Mouse (Mus musculus): ENCODE data around the gene Tmem207. TPM values are rescaled to one million over a fixed set of nuclear protein-coding genes. Genes with fewer than 3 reads are reported as not detected.
A peak's percentile ranks its signal among the peaks of the same experiment; 100 is the strongest.

Tmem207 gene
- 0.08 TPM in 1 of 2 replicates, not detected in the other for polyA plus RNA-seq (2014; fragmentation: Nextera tagmentation; extraction: Ambion mirVana)

GRCm38 (mm10) chr16:26526669-26527068, at the start of gene Tmem207:
Tmem207 (minus strand) TSS chr16:26526769.
- ATAC-seq (ENCODE audit: low FRiP score) (no peak), DNase-seq (ENCODE audit: low spot score) (no peak)
- no peak within 1 kb of the TSS for H3K9ac ChIP-seq
- no peak within 1 kb of the TSS for H3K4me3 ChIP-seq (replicated peaks; ENCODE audit: low read length)
- H3K4me2 ChIP-seq (replicated peaks), result no peak within 1 kb of the TSS
- no peaks in the 10 kb centered on the region for H3K36me3 ChIP-seq (replicated peaks; ENCODE audit: control insufficient read depth, insufficient read depth)
- no peaks in the 10 kb centered on the region for H3K9me3 ChIP-seq (ENCODE audit: control insufficient read depth, low read length)
- H3K4me1 ChIP-seq (replicated peaks; ENCODE audit: control insufficient read depth, insufficient read depth, low read length), result peaks cover 7% of the 10 kb centered on the region
- H3K27me3 ChIP-seq (ENCODE audit: control insufficient read depth, insufficient read depth, low read length), result no peaks in the 10 kb centered on the region
- no peak within 1 kb of the TSS for H3K27ac ChIP-seq
- WGBS, result 78% methylated on average over 4 of the region's 4 CpGs

GRCm38 (mm10) chr16:26574173-26574572, 47.6 kb upstream of the Tmem207 start:
- Histone ChIP-seq H3K9ac (no peak overlapping the region), H3K4me1 (replicated peaks; ENCODE audit: control insufficient read depth, insufficient read depth, low read length) (no peaks in the 10 kb centered on the region), H3K9me3 (ENCODE audit: control insufficient read depth, low read length) (no peaks in the 10 kb centered on the region), H3K27me3 (ENCODE audit: control insufficient read depth, insufficient read depth, low read length) (no peaks in the 10 kb centered on the region), H3K4me3 (replicated peaks; ENCODE audit: low read length) (no peak overlapping the region), H3K4me2 (replicated peaks) (no peak overlapping the region), H3K36me3 (replicated peaks; ENCODE audit: control insufficient read depth, insufficient read depth) (no peaks in the 10 kb centered on the region), H3K27ac (no peak overlapping the region)
- 92% methylated on average over 5 of the region's 5 CpGs for WGBS
- no peak for DNase-seq (ENCODE audit: low spot score)
- ATAC-seq (ENCODE audit: low FRiP score), result no peak

GRCm38 (mm10) chr16:26571836-26572235, 45.3 kb upstream of the Tmem207 start:
- no peak for DNase-seq (ENCODE audit: low spot score)
- no peak for ATAC-seq (ENCODE audit: low FRiP score)
- Histone ChIP-seq H3K9ac (no peak overlapping the region), H3K9me3 (ENCODE audit: control insufficient read depth, low read length) (no peaks in the 10 kb centered on the region), H3K4me3 (replicated peaks; ENCODE audit: low read length) (no peak overlapping the region), H3K27ac (no peak overlapping the region), H3K36me3 (replicated peaks; ENCODE audit: control insufficient read depth, insufficient read depth) (no peaks in the 10 kb centered on the region), H3K4me1 (replicated peaks; ENCODE audit: control insufficient read depth, insufficient read depth, low read length) (no peaks in the 10 kb centered on the region), H3K27me3 (ENCODE audit: control insufficient read depth, insufficient read depth, low read length) (no peaks in the 10 kb centered on the region), H3K4me2 (replicated peaks) (no peak overlapping the region)
- WGBS, result 97% methylated on average over 2 of the region's 2 CpGs

- no peak overlapping the region for H3K4me3 ChIP-seq (replicated peaks; ENCODE audit: low read length)
- no peak overlapping the region for H3K9ac ChIP-seq
- no peaks in the 10 kb centered on the region for H3K36me3 ChIP-seq (replicated peaks; ENCODE audit: control insufficient read depth, insufficient read depth)
- no peak overlapping the region for H3K4me2 ChIP-seq (replicated peaks)
- DNase-seq (ENCODE audit: low spot score) (no peak), ATAC-seq (ENCODE audit: low FRiP score) (no peak)
- no peaks in the 10 kb centered on the region for H3K27me3 ChIP-seq (ENCODE audit: control insufficient read depth, insufficient read depth, low read length)
- no peak overlapping the region for H3K27ac ChIP-seq
- H3K9me3 ChIP-seq (ENCODE audit: control insufficient read depth, low read length), result no peaks in the 10 kb centered on the region
- no peaks in the 10 kb centered on the region for H3K4me1 ChIP-seq (replicated peaks; ENCODE audit: control insufficient read depth, insufficient read depth, low read length)
These were observed 42.9 kb upstream of the Tmem207 start for GRCm38 (mm10) chr16:26569387-26569978.

- Histone ChIP-seq H3K4me2 (replicated peaks) (no peak overlapping the region), H3K9ac (no peak overlapping the region), H3K36me3 (replicated peaks; ENCODE audit: control insufficient read depth, insufficient read depth) (no peaks in the 10 kb centered on the region), H3K4me3 (replicated peaks; ENCODE audit: low read length) (no peak overlapping the region), H3K4me1 (replicated peaks; ENCODE audit: control insufficient read depth, insufficient read depth, low read length) (no peaks in the 10 kb centered on the region), H3K27ac (no peak overlapping the region), H3K9me3 (ENCODE audit: control insufficient read depth, low read length) (no peaks in the 10 kb centered on the region), H3K27me3 (ENCODE audit: control insufficient read depth, insufficient read depth, low read length) (no peaks in the 10 kb centered on the region)
- no peak for DNase-seq (ENCODE audit: low spot score)
- WGBS, result 88% methylated on average over 2 of the region's 2 CpGs
- ATAC-seq (ENCODE audit: low FRiP score), result no peak
These were observed 36.2 kb upstream of the Tmem207 start for GRCm38 (mm10) chr16:26562771-26563170.

- Histone ChIP-seq H3K36me3 (replicated peaks; ENCODE audit: control insufficient read depth, insufficient read depth) (no peaks in the 10 kb centered on the region), H3K9ac (no peak overlapping the region), H3K27me3 (ENCODE audit: control insufficient read depth, insufficient read depth, low read length) (no peaks in the 10 kb centered on the region), H3K27ac (no peak overlapping the region), H3K4me1 (replicated peaks; ENCODE audit: control insufficient read depth, insufficient read depth, low read length) (no peaks in the 10 kb centered on the region), H3K9me3 (ENCODE audit: control insufficient read depth, low read length) (no peaks in the 10 kb centered on the region), H3K4me2 (replicated peaks) (no peak overlapping the region), H3K4me3 (replicated peaks; ENCODE audit: low read length) (no peak overlapping the region)
- 20% methylated on average over 2 of the region's 2 CpGs for WGBS
- DNase-seq (ENCODE audit: low spot score) (no peak), ATAC-seq (ENCODE audit: low FRiP score) (no peak)
These were observed 35.2 kb upstream of the Tmem207 start for GRCm38 (mm10) chr16:26561743-26562142.

- H3K27me3 ChIP-seq (ENCODE audit: control insufficient read depth, insufficient read depth, low read length), result no peaks in the 10 kb centered on the region
- whole genome bisulfite sequencing, result 70% methylated on average over 1 of the region's 1 CpGs
- no peak overlapping the region for H3K9ac ChIP-seq
- no peaks in the 10 kb centered on the region for H3K9me3 ChIP-seq (ENCODE audit: control insufficient read depth, low read length)
- H3K36me3 ChIP-seq (replicated peaks; ENCODE audit: control insufficient read depth, insufficient read depth), result no peaks in the 10 kb centered on the region
- no peak for DNase-seq (ENCODE audit: low spot score)
- no peaks in the 10 kb centered on the region for H3K4me1 ChIP-seq (replicated peaks; ENCODE audit: control insufficient read depth, insufficient read depth, low read length)
- ATAC-seq (ENCODE audit: low FRiP score), result no peak
- H3K27ac ChIP-seq, result no peak overlapping the region
- no peak overlapping the region for H3K4me2 ChIP-seq (replicated peaks)
- no peak overlapping the region for H3K4me3 ChIP-seq (replicated peaks; ENCODE audit: low read length)
These were observed 32.2 kb upstream of the Tmem207 start for GRCm38 (mm10) chr16:26558797-26559196.

- DNase-seq (ENCODE audit: low spot score), result no peak
- no peak overlapping the region for H3K27ac ChIP-seq
- no peak overlapping the region for H3K9ac ChIP-seq
- no peak for ATAC-seq (ENCODE audit: low FRiP score)
- H3K27me3 ChIP-seq (ENCODE audit: control insufficient read depth, insufficient read depth, low read length), result no peaks in the 10 kb centered on the region
- H3K36me3 ChIP-seq (replicated peaks; ENCODE audit: control insufficient read depth, insufficient read depth), result no peaks in the 10 kb centered on the region
- no peak overlapping the region for H3K4me2 ChIP-seq (replicated peaks)
- H3K4me1 ChIP-seq (replicated peaks; ENCODE audit: control insufficient read depth, insufficient read depth, low read length), result no peaks in the 10 kb centered on the region; the same call in 1 of the 2 replicates
- no peaks in the 10 kb centered on the region for H3K9me3 ChIP-seq (ENCODE audit: control insufficient read depth, low read length)
- H3K4me3 ChIP-seq (replicated peaks; ENCODE audit: low read length), result no peak overlapping the region
- 95% methylated on average over 3 of the region's 3 CpGs for WGBS
These were observed 25.7 kb upstream of the Tmem207 start for GRCm38 (mm10) chr16:26552234-26552633.

- no peaks in the 10 kb centered on the region for H3K9me3 ChIP-seq (ENCODE audit: control insufficient read depth, low read length)
- H3K4me2 ChIP-seq (replicated peaks), result no peak overlapping the region
- no peak overlapping the region for H3K4me3 ChIP-seq (replicated peaks; ENCODE audit: low read length)
- H3K4me1 ChIP-seq (replicated peaks; ENCODE audit: control insufficient read depth, insufficient read depth, low read length), result peaks cover 8% of the 10 kb centered on the region
- no peak for DNase-seq (ENCODE audit: low spot score)
- no peak overlapping the region for H3K9ac ChIP-seq
- 90% methylated on average over 2 of the region's 2 CpGs for WGBS
- H3K27ac ChIP-seq, result no peak overlapping the region
- H3K27me3 ChIP-seq (ENCODE audit: control insufficient read depth, insufficient read depth, low read length), result no peaks in the 10 kb centered on the region
- no peaks in the 10 kb centered on the region for H3K36me3 ChIP-seq (replicated peaks; ENCODE audit: control insufficient read depth, insufficient read depth)
- no peak for ATAC-seq (ENCODE audit: low FRiP score)
These were observed 22.7 kb upstream of the Tmem207 start for GRCm38 (mm10) chr16:26549221-26549620.

- ATAC-seq (ENCODE audit: low FRiP score) (peak; percentile 54; the same call in 1 of the 2 replicates), DNase-seq (ENCODE audit: low spot score) (no peak)
- Histone ChIP-seq H3K4me3 (replicated peaks; ENCODE audit: low read length) (no peak overlapping the region), H3K27me3 (ENCODE audit: control insufficient read depth, insufficient read depth, low read length) (no peaks in the 10 kb centered on the region), H3K27ac (peak overlapping the region; percentile 57; the same call in 1 of the 2 replicates), H3K9me3 (ENCODE audit: control insufficient read depth, low read length) (no peaks in the 10 kb centered on the region), H3K4me2 (replicated peaks) (0 out of 2 replicates have a peak overlapping the region, but pooled peaks have one; percentile 15), H3K4me1 (replicated peaks; ENCODE audit: control insufficient read depth, insufficient read depth, low read length) (peaks cover 8% of the 10 kb centered on the region), H3K9ac (no peak overlapping the region), H3K36me3 (replicated peaks; ENCODE audit: control insufficient read depth, insufficient read depth) (no peaks in the 10 kb centered on the region)
- WGBS, result 62% methylated on average over 1 of the region's 1 CpGs
These were observed 20.3 kb upstream of the Tmem207 start for GRCm38 (mm10) chr16:26546879-26547206.

Data from hindbrain, embryonic 14.5 days (tissue).